Mouse (Mus musculus): ENCODE results near the gene 4930430A15Rik.

Gene 4930430A15Rik

GRCm38 (mm10) chr2:111229502-111229901, at the start of gene 4930430A15Rik:
Gene 4930430A15Rik, minus strand, starts transcription at chr2:111229602.
- DNase-seq (ENCODE audit: inconsistent age in 2 of 2, low spot score in 1 of 2), result no peak

GRCm38 (mm10) chr2:111274006-111274405, 44.6 kb upstream of the 4930430A15Rik start, which contains the start of gene Olfr1277:
Gene Olfr1277, minus strand, starts transcription at chr2:111274106.
- no peak for DNase-seq (ENCODE audit: inconsistent age in 2 of 2, low spot score in 1 of 2)

- DNase-seq (ENCODE audit: inconsistent age in 2 of 2, low spot score in 1 of 2), result no peak
These were observed 24.8 kb upstream of the 4930430A15Rik start, which contains the start of gene Olfr1276 for GRCm38 (mm10) chr2:111254216-111254615. Gene Olfr1276, plus strand, starts transcription at chr2:111254516.

- DNase-seq (ENCODE audit: inconsistent age in 2 of 2, low spot score in 1 of 2), result no peak
These were observed 5.8 kb upstream of the 4930430A15Rik start, which contains the start of gene Olfr1275 for GRCm38 (mm10) chr2:111235186-111235585. Gene Olfr1275, minus strand, starts transcription at chr2:111235286.

- DNase-seq (ENCODE audit: inconsistent age in 2 of 2, low spot score in 1 of 2), result no peak
These were observed 47.3 kb downstream of the 4930430A15Rik start for GRCm38 (mm10) chr2:111182068-111182467.

- no peak for DNase-seq (ENCODE audit: inconsistent age in 2 of 2, low spot score in 1 of 2)
These were observed 76.6 kb downstream of the 4930430A15Rik start, which contains the start of gene Gm15130 for GRCm38 (mm10) chr2:111152836-111153235. Gene Gm15130, minus strand, starts transcription at chr2:111152936.

GRCm38 (mm10) chr2:111135739-111136138, 93.7 kb downstream of the 4930430A15Rik start:
- DNase-seq (ENCODE audit: inconsistent age in 2 of 2, low spot score in 1 of 2), result no peak
